Comparison of ENCODE assay signal across 28 mouse cellular contexts in genomic region chr14:35990951-35991350, GRCm38 (mm10).
DNase-seq lines count a peak whose midpoint lies in the region; ATAC-seq and TF ChIP-seq lines count a peak whose summit lies in the region.
"Had no signal": no experiment of that assay in that cellular context is flagged by ENCODE, and none has a peak within 500 bp of the region (broad histone marks: within the 10 kb centered on the region; RNA-seq: fewer than 3 reads in every experiment).

No protein-coding gene starts in this region.

- no peak for DNase-seq in frontal cortex, postnatal 25 days (ENCODE audit: low spot score in 2 of 2)
- DNase-seq in liver, adult 2 months (ENCODE audit: extremely low read depth, low read depth, low spot score): peak; percentile 21
- no peak for DNase-seq in liver, postnatal 0 days
- DNase-seq in left cerebral cortex, adult 9 months (ENCODE audit: low spot score in 2 of 2): peak; percentile 31 to 74
- DNase-seq in right cerebral cortex, postnatal 36 days (ENCODE audit: low spot score in 2 of 2): peak; percentile 8 to 32
- no peak for DNase-seq in cerebellum, postnatal 14 days
- DNase-seq in forebrain, embryonic 14.5 days (ENCODE audit: low spot score): no peak
- DNase-seq: adrenal gland, postnatal 14 days; cerebellum, adult 2 months; gastrocnemius, adult 2 months; heart, adult 11 months; kidney, postnatal 4 days; lung, embryonic 14.5 days; lung, postnatal 4 days; retina, postnatal 1 day; thymus, adult 18-20 months; thymus, postnatal 4 days had no signal

- H3K4me3 ChIP-seq in liver, adult 2 months (ENCODE audit: insufficient read depth, low read depth, low read length): no peak overlapping the region
- no peak overlapping the region for H3K4me3 ChIP-seq in liver, postnatal 0 days (ENCODE audit: low read depth, low read length)
- H3K4me3 ChIP-seq in forebrain, embryonic 14.5 days (ENCODE audit: low read depth, low read length): no peak overlapping the region
- H3K4me3 ChIP-seq: forebrain, embryonic 12.5 days; gastrocnemius, adult 2 months; heart, embryonic 12.5 days; kidney, embryonic 15.5 days; limb, embryonic 10.5 days had no signal

- no peaks in the 10 kb centered on the region for H3K27me3 ChIP-seq in liver, adult 2 months (ENCODE audit: control insufficient read depth, insufficient read depth, low read length)
- no peaks in the 10 kb centered on the region for H3K27me3 ChIP-seq in liver, postnatal 0 days (ENCODE audit: insufficient read depth, low read length)
- H3K27me3 ChIP-seq in forebrain, embryonic 14.5 days (replicated peaks; ENCODE audit: control insufficient read depth, insufficient read depth, low read length): no peaks in the 10 kb centered on the region
- H3K27me3 ChIP-seq: forebrain, embryonic 12.5 days; heart, embryonic 12.5 days; kidney, embryonic 15.5 days had no signal

- no peak overlapping the region for H3K27ac ChIP-seq in liver, adult 2 months (replicated peaks; ENCODE audit: insufficient read depth, low read depth, low read length)
- H3K27ac ChIP-seq in liver, postnatal 0 days (ENCODE audit: low read depth): no peak overlapping the region
- no peak overlapping the region for H3K27ac ChIP-seq in forebrain, embryonic 14.5 days (ENCODE audit: low read depth, low read length)
- H3K27ac ChIP-seq: forebrain, embryonic 12.5 days; gastrocnemius, adult 2 months; kidney, embryonic 15.5 days; limb, embryonic 10.5 days had no signal

- H3K9ac ChIP-seq in liver, adult 2 months (ENCODE audit: low read depth, low read length): no peak overlapping the region
- H3K9ac ChIP-seq in liver, postnatal 0 days (replicated peaks): no peak overlapping the region
- no peak overlapping the region for H3K9ac ChIP-seq in forebrain, embryonic 14.5 days (ENCODE audit: low read length)
- H3K9ac ChIP-seq: forebrain, embryonic 12.5 days; heart, embryonic 12.5 days; kidney, embryonic 15.5 days; lung, embryonic 14.5 days had no signal

- no peak for TF ChIP-seq CTCF in liver, adult 2 months (IDR thresholded peaks at IDR 0.05; ENCODE audit: low read depth, low read length)
- no peak for TF ChIP-seq CTCF in liver, postnatal 0 days (IDR thresholded peaks at IDR 0.05; ENCODE audit: low read depth)

- no peaks in the 10 kb centered on the region for H3K36me3 ChIP-seq in liver, adult 2 months (ENCODE audit: control insufficient read depth, insufficient read depth, low read length)
- no peaks in the 10 kb centered on the region for H3K36me3 ChIP-seq in liver, postnatal 0 days (replicated peaks; ENCODE audit: insufficient read depth, low read length)
- H3K36me3 ChIP-seq in forebrain, embryonic 14.5 days (ENCODE audit: control insufficient read depth, insufficient read depth, low read length): no peaks in the 10 kb centered on the region
- H3K36me3 ChIP-seq: forebrain, embryonic 12.5 days; heart, embryonic 12.5 days; kidney, embryonic 15.5 days; limb, embryonic 10.5 days had no signal

- TF ChIP-seq POLR2A in liver, adult 2 months (IDR thresholded peaks at IDR 0.05; ENCODE audit: extremely low read depth, insufficient read depth, low read length): no peak

- no peaks in the 10 kb centered on the region for H3K79me2 ChIP-seq in liver, adult 2 months (ENCODE audit: control insufficient read depth, insufficient read depth, low read length)

- ATAC-seq in frontal cortex, adult (ENCODE audit: low TSS enrichment): peak; percentile 99
- no peak for ATAC-seq in liver, postnatal 0 days
- no peak for ATAC-seq in forebrain, embryonic 14.5 days
- ATAC-seq: activated CD4-positive, CD25-positive, alpha-beta regulatory T cell, adult 4 months; CD4-positive, CD25-positive, alpha-beta regulatory T cell, adult 4 months; hindbrain, embryonic 16.5 days; intestine, postnatal 0 days; midbrain, embryonic 16.5 days had no signal

- no peak for TF ChIP-seq EP300 in liver, postnatal 0 days (IDR thresholded peaks at IDR 0.05; ENCODE audit: low read depth)

- H3K4me1 ChIP-seq in liver, adult 2 months (ENCODE audit: control insufficient read depth, insufficient read depth, low read length): no peaks in the 10 kb centered on the region
- no peaks in the 10 kb centered on the region for H3K4me1 ChIP-seq in liver, postnatal 0 days (ENCODE audit: insufficient read depth)
- no peaks in the 10 kb centered on the region for H3K4me1 ChIP-seq in forebrain, embryonic 14.5 days (ENCODE audit: control insufficient read depth, insufficient read depth, low read length)
- H3K4me1 ChIP-seq: forebrain, embryonic 12.5 days; kidney, embryonic 15.5 days; limb, embryonic 10.5 days had no signal

- no peak overlapping the region for H3K4me2 ChIP-seq in liver, postnatal 0 days (ENCODE audit: low read depth, low read length)
- H3K4me2 ChIP-seq in forebrain, embryonic 14.5 days (ENCODE audit: low read length): no peak overlapping the region
- H3K4me2 ChIP-seq: forebrain, embryonic 12.5 days; heart, embryonic 12.5 days; kidney, embryonic 15.5 days; liver, embryonic 11.5 days; lung, embryonic 14.5 days had no signal

- no peaks in the 10 kb centered on the region for H3K9me3 ChIP-seq in liver, postnatal 0 days (ENCODE audit: low read length)
- H3K9me3 ChIP-seq in forebrain, embryonic 14.5 days (replicated peaks; ENCODE audit: control insufficient read depth, low read length): no peaks in the 10 kb centered on the region
- H3K9me3 ChIP-seq: forebrain, embryonic 12.5 days; heart, embryonic 12.5 days; kidney, embryonic 15.5 days; limb, embryonic 10.5 days had no signal

Comparison
In these comparisons a context has a peak if more than half of its experiments do, and no peak if none do; other contexts are left out.
1. DNase-seq: peak in liver, adult 2 months (single experiment), left cerebral cortex, adult 9 months (2 of 2) and right cerebral cortex, postnatal 36 days (2 of 2); none in frontal cortex, postnatal 25 days (0 of 2), liver, postnatal 0 days (single experiment), cerebellum, postnatal 14 days (0 of 2) and forebrain, embryonic 14.5 days (single experiment).